Mouse (Mus musculus): ENCODE measurements at regions not wholly inside any gene's neighbourhood (a gene's known extent, or its start where the extent isn't known, plus 50 kb on each side); places are given as distances from the start of the nearest gene placed in this dataset.
"Not testable (repeated sequence)": the region's sequence is repeated elsewhere in the genome, so short reads cannot be mapped to it uniquely, and the experiment has no call there.

DNA sequence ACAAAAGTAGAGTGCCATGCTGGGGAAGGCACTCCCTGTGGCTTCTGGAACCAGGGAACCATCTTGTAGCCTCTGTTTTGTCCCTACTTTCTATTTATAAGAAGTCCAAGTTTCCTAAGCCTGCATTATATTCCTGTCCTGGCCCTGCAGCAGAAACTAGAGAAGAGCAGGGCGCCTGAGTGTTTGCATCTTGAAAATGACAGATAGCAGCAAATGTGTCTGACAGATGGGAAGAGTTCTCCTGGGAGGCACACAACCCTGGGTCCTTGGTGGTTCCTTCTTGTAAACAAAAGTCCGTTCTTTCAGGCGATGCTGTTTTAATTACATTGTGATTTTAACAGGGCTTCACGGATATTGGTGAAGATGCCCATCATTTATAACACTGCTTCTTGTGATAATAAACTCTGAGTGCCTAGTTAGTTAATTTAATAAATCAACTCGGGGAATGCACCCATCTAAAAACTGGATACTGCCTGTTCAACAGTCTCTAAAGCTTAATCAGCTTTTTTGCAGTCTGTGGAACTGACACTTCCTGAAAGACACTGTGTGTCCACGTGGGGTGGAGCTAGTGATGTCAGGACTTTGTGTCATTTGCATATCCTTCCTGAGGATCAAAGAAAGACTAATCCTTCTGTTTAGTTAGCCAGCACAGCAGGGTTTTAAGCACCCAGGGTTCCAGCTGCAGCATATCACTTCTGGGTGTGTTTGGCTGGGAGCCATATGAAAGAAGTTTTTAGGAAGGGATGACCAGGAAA, 188.3 kb upstream of the Ccdc54 start:
- Histone ChIP-seq H3K36me3 (ENCODE audit: control insufficient read depth, insufficient read depth, low read length) (no peaks in the 10 kb centered on the region), H3K4me2 (ENCODE audit: low read length) (no peak overlapping the region), H3K27me3 (ENCODE audit: control insufficient read depth, insufficient read depth, low read depth, low read length) (no peaks in the 10 kb centered on the region), H3K9ac (ENCODE audit: low read depth, low read length) (no peak overlapping the region), H3K27ac (ENCODE audit: low read length) (no peak overlapping the region), H3K9me3 (replicated peaks; ENCODE audit: control insufficient read depth, low read length, poor library complexity, severe bottlenecking) (no peaks in the 10 kb centered on the region), H3K4me1 (ENCODE audit: control insufficient read depth, insufficient read depth, low read length) (peaks cover 12% of the 10 kb centered on the region), H3K4me3 (ENCODE audit: low read depth, low read length) (no peak overlapping the region)
- ATAC-seq: no peak
- 24% methylated on average over 6 of the region's 6 CpGs for WGBS

- ATAC-seq: not testable (repeated sequence)
- 95% methylated on average over 12 of the region's 12 CpGs for WGBS
Observed at GRCm38 (mm10) chr16:50774699-50775098, 183.7 kb upstream of the Ccdc54 start.

GRCm38 (mm10) chr16:50766055-50766770, 175.3 kb upstream of the Ccdc54 start:
- no peak overlapping the region for H3K4me2 ChIP-seq (ENCODE audit: low read length)
- H3K9ac ChIP-seq (ENCODE audit: low read depth, low read length): no peak overlapping the region
- 88% methylated on average over 11 of the region's 11 CpGs for WGBS
- no peaks in the 10 kb centered on the region for H3K36me3 ChIP-seq (ENCODE audit: control insufficient read depth, insufficient read depth, low read length)
- H3K27ac ChIP-seq (ENCODE audit: low read length): no peak overlapping the region
- H3K4me3 ChIP-seq (ENCODE audit: low read depth, low read length): no peak overlapping the region
- no peaks in the 10 kb centered on the region for H3K4me1 ChIP-seq (ENCODE audit: control insufficient read depth, insufficient read depth, low read length)
- no peaks in the 10 kb centered on the region for H3K27me3 ChIP-seq (ENCODE audit: control insufficient read depth, insufficient read depth, low read depth, low read length)
- no peak for ATAC-seq
- no peaks in the 10 kb centered on the region for H3K9me3 ChIP-seq (replicated peaks; ENCODE audit: control insufficient read depth, low read length, poor library complexity, severe bottlenecking)

More at GRCm38 (mm10) chr16:50774699-50775098, 183.7 kb upstream of the Ccdc54 start:
- not testable (repeated sequence) for H3K9ac ChIP-seq (ENCODE audit: low read depth, low read length); H3K27ac ChIP-seq (ENCODE audit: low read length); H3K4me1 ChIP-seq (ENCODE audit: control insufficient read depth, insufficient read depth, low read length); H3K4me3 ChIP-seq (ENCODE audit: low read depth, low read length); H3K27me3 ChIP-seq (ENCODE audit: control insufficient read depth, insufficient read depth, low read depth, low read length); H3K36me3 ChIP-seq (ENCODE audit: control insufficient read depth, insufficient read depth, low read length); H3K4me2 ChIP-seq (ENCODE audit: low read length); H3K9me3 ChIP-seq (replicated peaks; ENCODE audit: control insufficient read depth, low read length, poor library complexity, severe bottlenecking)

GRCm38 (mm10) chr16:50762096-50762495, 171.1 kb upstream of the Ccdc54 start:
- no peak for ATAC-seq
- 92% methylated on average over 3 of the region's 3 CpGs for WGBS
- H3K4me3 ChIP-seq (ENCODE audit: low read depth, low read length): no peak overlapping the region
- H3K4me2 ChIP-seq (ENCODE audit: low read length): no peak overlapping the region
- no peak overlapping the region for H3K9ac ChIP-seq (ENCODE audit: low read depth, low read length)
- H3K27ac ChIP-seq (ENCODE audit: low read length): no peak overlapping the region
- H3K36me3 ChIP-seq (ENCODE audit: control insufficient read depth, insufficient read depth, low read length): no peaks in the 10 kb centered on the region
- H3K27me3 ChIP-seq (ENCODE audit: control insufficient read depth, insufficient read depth, low read depth, low read length): no peaks in the 10 kb centered on the region
- H3K4me1 ChIP-seq (ENCODE audit: control insufficient read depth, insufficient read depth, low read length): no peaks in the 10 kb centered on the region
- H3K9me3 ChIP-seq (replicated peaks; ENCODE audit: control insufficient read depth, low read length, poor library complexity, severe bottlenecking): no peaks in the 10 kb centered on the region

- WGBS: 79% methylated on average over 5 of the region's 5 CpGs
- Histone ChIP-seq H3K36me3 (ENCODE audit: control insufficient read depth, insufficient read depth, low read length) (no peaks in the 10 kb centered on the region), H3K9me3 (replicated peaks; ENCODE audit: control insufficient read depth, low read length, poor library complexity, severe bottlenecking) (no peaks in the 10 kb centered on the region), H3K4me2 (ENCODE audit: low read length) (no peak overlapping the region), H3K4me1 (ENCODE audit: control insufficient read depth, insufficient read depth, low read length) (no peaks in the 10 kb centered on the region), H3K27ac (ENCODE audit: low read length) (no peak overlapping the region), H3K9ac (ENCODE audit: low read depth, low read length) (no peak overlapping the region), H3K27me3 (ENCODE audit: control insufficient read depth, insufficient read depth, low read depth, low read length) (no peaks in the 10 kb centered on the region), H3K4me3 (ENCODE audit: low read depth, low read length) (no peak overlapping the region)
- no peak for ATAC-seq
Observed at GRCm38 (mm10) chr16:50759979-50760378, 169.0 kb upstream of the Ccdc54 start.

DNA sequence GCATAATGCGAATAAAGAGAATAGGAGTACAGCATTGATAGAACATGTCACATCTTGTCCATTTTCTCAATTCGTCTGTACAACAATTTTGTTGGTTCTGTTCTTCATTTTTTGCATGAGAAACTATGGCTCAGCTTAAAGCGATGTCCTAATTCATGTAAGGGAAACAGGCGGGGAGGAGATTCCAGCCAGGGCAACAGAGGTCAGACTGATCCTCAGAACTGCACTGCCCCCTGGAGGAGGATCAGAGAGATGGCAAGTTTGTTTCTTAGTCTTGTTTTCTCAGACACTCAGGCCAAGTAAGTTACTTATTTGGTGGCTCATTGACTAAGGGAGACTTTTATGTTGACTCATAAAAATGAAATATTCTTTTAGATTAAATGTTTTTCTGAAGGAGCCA, 165.7 kb upstream of the Ccdc54 start:
- H3K36me3 ChIP-seq (ENCODE audit: control insufficient read depth, insufficient read depth, low read length): no peaks in the 10 kb centered on the region
- no peak overlapping the region for H3K4me2 ChIP-seq (ENCODE audit: low read length)
- H3K9me3 ChIP-seq (replicated peaks; ENCODE audit: control insufficient read depth, low read length, poor library complexity, severe bottlenecking): no peaks in the 10 kb centered on the region
- no peaks in the 10 kb centered on the region for H3K27me3 ChIP-seq (ENCODE audit: control insufficient read depth, insufficient read depth, low read depth, low read length)
- no peak overlapping the region for H3K27ac ChIP-seq (ENCODE audit: low read length)
- WGBS: 42% methylated on average over 4 of the region's 4 CpGs
- no peaks in the 10 kb centered on the region for H3K4me1 ChIP-seq (ENCODE audit: control insufficient read depth, insufficient read depth, low read length)
- no peak overlapping the region for H3K4me3 ChIP-seq (ENCODE audit: low read depth, low read length)
- H3K9ac ChIP-seq (ENCODE audit: low read depth, low read length): no peak overlapping the region
- no peak for ATAC-seq

- Histone ChIP-seq H3K9ac (ENCODE audit: low read depth, low read length) (no peak overlapping the region), H3K4me2 (ENCODE audit: low read length) (no peak overlapping the region), H3K27me3 (ENCODE audit: control insufficient read depth, insufficient read depth, low read depth, low read length) (no peaks in the 10 kb centered on the region), H3K27ac (ENCODE audit: low read length) (no peak overlapping the region), H3K9me3 (replicated peaks; ENCODE audit: control insufficient read depth, low read length, poor library complexity, severe bottlenecking) (no peaks in the 10 kb centered on the region), H3K36me3 (ENCODE audit: control insufficient read depth, insufficient read depth, low read length) (no peaks in the 10 kb centered on the region), H3K4me3 (ENCODE audit: low read depth, low read length) (no peak overlapping the region), H3K4me1 (ENCODE audit: control insufficient read depth, insufficient read depth, low read length) (no peaks in the 10 kb centered on the region)
- WGBS: 10% methylated on average over 3 of the region's 3 CpGs
- ATAC-seq: no peak
Observed at GRCm38 (mm10) chr16:50753612-50754389, 162.8 kb upstream of the Ccdc54 start.

- H3K4me2 ChIP-seq (ENCODE audit: low read length): no peak overlapping the region
- H3K36me3 ChIP-seq (ENCODE audit: control insufficient read depth, insufficient read depth, low read length): no peaks in the 10 kb centered on the region
- H3K4me3 ChIP-seq (ENCODE audit: low read depth, low read length): no peak overlapping the region
- no peak overlapping the region for H3K9ac ChIP-seq (ENCODE audit: low read depth, low read length)
- no peaks in the 10 kb centered on the region for H3K4me1 ChIP-seq (ENCODE audit: control insufficient read depth, insufficient read depth, low read length)
- no peaks in the 10 kb centered on the region for H3K27me3 ChIP-seq (ENCODE audit: control insufficient read depth, insufficient read depth, low read depth, low read length)
- H3K27ac ChIP-seq (ENCODE audit: low read length): no peak overlapping the region
- no peak for ATAC-seq
- 90% methylated on average over 11 of the region's 11 CpGs for whole genome bisulfite sequencing
- H3K9me3 ChIP-seq (replicated peaks; ENCODE audit: control insufficient read depth, low read length, poor library complexity, severe bottlenecking): no peaks in the 10 kb centered on the region
Observed at GRCm38 (mm10) chr16:50753046-50753445, 162.1 kb upstream of the Ccdc54 start.

GRCm38 (mm10) chr16:50752277-50752600, 161.3 kb upstream of the Ccdc54 start:
- no peak overlapping the region for H3K27ac ChIP-seq (ENCODE audit: low read length)
- ATAC-seq: no peak
- no peaks in the 10 kb centered on the region for H3K4me1 ChIP-seq (ENCODE audit: control insufficient read depth, insufficient read depth, low read length)
- no peaks in the 10 kb centered on the region for H3K27me3 ChIP-seq (ENCODE audit: control insufficient read depth, insufficient read depth, low read depth, low read length)
- H3K4me3 ChIP-seq (ENCODE audit: low read depth, low read length): no peak overlapping the region
- H3K4me2 ChIP-seq (ENCODE audit: low read length): no peak overlapping the region
- H3K9ac ChIP-seq (ENCODE audit: low read depth, low read length): no peak overlapping the region
- H3K36me3 ChIP-seq (ENCODE audit: control insufficient read depth, insufficient read depth, low read length): no peaks in the 10 kb centered on the region
- 81% methylated on average over 10 of the region's 10 CpGs for WGBS
- no peaks in the 10 kb centered on the region for H3K9me3 ChIP-seq (replicated peaks; ENCODE audit: control insufficient read depth, low read length, poor library complexity, severe bottlenecking)
